Comparison of ENCODE assay signal across 12 mouse cellular contexts in the genomic region with DNA sequence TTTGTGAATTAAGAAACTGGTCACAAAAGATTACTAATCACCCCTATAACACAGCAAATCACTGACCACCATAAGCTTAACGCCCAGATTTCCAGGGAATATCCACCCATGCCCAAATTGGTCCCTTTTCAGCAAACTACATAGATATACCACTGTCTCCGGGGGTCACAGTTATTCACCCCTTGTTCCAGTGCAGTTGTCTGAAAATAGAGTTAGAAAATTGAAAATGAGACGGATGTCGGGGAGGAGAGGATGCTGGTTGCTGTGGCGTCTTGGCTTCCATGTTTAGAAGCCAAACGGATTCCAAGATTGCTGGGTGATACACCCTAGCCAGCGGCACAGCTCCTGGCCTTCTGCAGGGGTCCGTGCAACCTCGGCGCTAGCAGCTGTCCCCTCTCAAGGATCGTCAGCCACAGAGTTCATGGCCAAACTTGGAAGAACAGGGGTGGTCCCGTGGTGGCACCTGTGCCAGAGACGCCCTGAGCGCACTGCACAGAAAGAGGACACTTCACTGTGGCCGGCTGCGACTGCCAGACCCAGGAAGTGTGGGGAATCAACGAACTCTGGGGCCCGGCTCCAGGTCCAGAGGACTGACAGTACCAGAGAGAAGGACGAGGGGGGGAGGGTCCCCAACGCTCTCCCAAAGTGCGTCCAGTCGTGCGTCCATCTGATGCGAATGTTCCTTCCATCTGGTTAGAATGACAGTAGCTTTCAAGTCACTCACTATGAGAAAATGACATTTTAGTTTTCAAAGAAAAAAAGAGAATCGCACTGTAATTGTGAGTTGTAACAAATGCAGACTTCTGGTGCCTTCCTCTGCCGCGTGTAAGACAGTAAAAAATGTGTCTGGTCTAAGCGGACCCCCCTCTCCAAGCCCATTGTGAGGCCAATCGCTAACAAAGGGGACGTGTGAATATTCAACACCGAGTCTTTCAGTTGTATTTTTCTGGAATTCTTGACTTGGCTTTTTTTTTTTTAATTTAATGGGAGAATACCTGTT. TPM values are rescaled to one million over a fixed set of nuclear protein-coding genes. Genes with fewer than 3 reads are reported as not detected.
DNase-seq lines count a peak whose midpoint lies in the region; ATAC-seq lines count a peak whose summit lies in the region.
"Had no signal": no experiment of that assay in that cellular context is flagged by ENCODE, and none has a peak within 500 bp of the region (broad histone marks: within the 10 kb centered on the region; RNA-seq: fewer than 3 reads in every experiment).

No protein-coding gene starts in this region.

- no peak for ATAC-seq in heart, embryonic 13.5 days (ENCODE audit: extremely low read depth, insufficient number of reproducible peaks, low FRiP score, low TSS enrichment)
- no peak for ATAC-seq in forebrain, embryonic 14.5 days
- no peak; the same call in 1 of the 2 replicates for ATAC-seq in hindbrain, embryonic 14.5 days (ENCODE audit: low FRiP score)
- ATAC-seq in neural tube, embryonic 13.5 days (ENCODE audit: low read depth) = no peak

- no peaks in the 10 kb centered on the region for H3K9me3 ChIP-seq in heart, embryonic 13.5 days
- H3K9me3 ChIP-seq in forebrain, embryonic 14.5 days (replicated peaks; ENCODE audit: control insufficient read depth, low read length) = no peaks in the 10 kb centered on the region
- H3K9me3 ChIP-seq in hindbrain, embryonic 14.5 days (ENCODE audit: control insufficient read depth, low read length) = no peaks in the 10 kb centered on the region
- H3K9me3 ChIP-seq in neural tube, embryonic 13.5 days = no peaks in the 10 kb centered on the region

- no peak for DNase-seq in heart, adult 9 months (ENCODE audit: low spot score in 2 of 2)
- no peak for DNase-seq in forebrain, embryonic 14.5 days (ENCODE audit: low spot score)
- DNase-seq in hindbrain, embryonic 14.5 days (ENCODE audit: low spot score) = no peak
- no peak for DNase-seq in adrenal gland, adult 8-10 months
- no peak for DNase-seq in ovary, postnatal 14 days (ENCODE audit: low spot score)
- DNase-seq in gastrocnemius, postnatal 14 days = no peak

- intact Hi-C loops in gastrocnemius, postnatal 14 days (cut with DNase I; ENCODE audit: low total_unique reads) = no loop called here

- H3K4me3 ChIP-seq in heart, embryonic 13.5 days = peak overlapping the region; percentile 36; the same call in 1 of the 2 replicates
- H3K4me3 ChIP-seq in forebrain, embryonic 14.5 days (ENCODE audit: low read depth, low read length) = peak overlapping the region; percentile 23; the same call in 1 of the 2 replicates
- H3K4me3 ChIP-seq in hindbrain, embryonic 14.5 days (replicated peaks; ENCODE audit: low read length) = peak overlapping the region; percentile 30
- peak overlapping the region; percentile 37 for H3K4me3 ChIP-seq in neural tube, embryonic 13.5 days

- WGBS in heart, embryonic 13.5 days = 6% methylated on average over 31 of the region's 31 CpGs
- 3% methylated on average over 31 of the region's 31 CpGs for WGBS in forebrain, embryonic 14.5 days
- WGBS in hindbrain, embryonic 14.5 days = 4% methylated on average over 31 of the region's 31 CpGs
- WGBS in neural tube, embryonic 13.5 days = 3% methylated on average over 31 of the region's 31 CpGs

- peaks cover 18% of the 10 kb centered on the region for H3K4me1 ChIP-seq in heart, embryonic 13.5 days
- 0 out of 2 replicates have a peak, but pooled peaks cover 3% of the 10 kb centered on the region for H3K4me1 ChIP-seq in forebrain, embryonic 14.5 days (ENCODE audit: control insufficient read depth, insufficient read depth, low read length)
- H3K4me1 ChIP-seq in hindbrain, embryonic 14.5 days (replicated peaks; ENCODE audit: control insufficient read depth, insufficient read depth, low read length) = peaks cover 7% of the 10 kb centered on the region; the same call in 1 of the 2 replicates
- peaks cover 26% of the 10 kb centered on the region for H3K4me1 ChIP-seq in neural tube, embryonic 13.5 days (replicated peaks)

- H3K27ac ChIP-seq in heart, embryonic 13.5 days (replicated peaks) = no peak overlapping the region
- H3K27ac ChIP-seq in forebrain, embryonic 14.5 days (ENCODE audit: low read depth, low read length) = no peak overlapping the region
- no peak overlapping the region for H3K27ac ChIP-seq in hindbrain, embryonic 14.5 days
- H3K27ac ChIP-seq in neural tube, embryonic 13.5 days (replicated peaks) = no peak overlapping the region

- peaks cover 95% of the 10 kb centered on the region for H3K27me3 ChIP-seq in heart, embryonic 13.5 days (replicated peaks)
- H3K27me3 ChIP-seq in forebrain, embryonic 14.5 days (replicated peaks; ENCODE audit: control insufficient read depth, insufficient read depth, low read length) = peaks cover 78% of the 10 kb centered on the region
- peaks cover 97% of the 10 kb centered on the region for H3K27me3 ChIP-seq in hindbrain, embryonic 14.5 days (ENCODE audit: control insufficient read depth, insufficient read depth, low read length)
- peaks cover 96% of the 10 kb centered on the region for H3K27me3 ChIP-seq in neural tube, embryonic 13.5 days

- no peak overlapping the region for H3K4me2 ChIP-seq in heart, embryonic 13.5 days
- peak overlapping the region; percentile 38 for H3K4me2 ChIP-seq in forebrain, embryonic 14.5 days (ENCODE audit: low read length)
- H3K4me2 ChIP-seq in hindbrain, embryonic 14.5 days (replicated peaks) = peak overlapping the region; percentile 53
- H3K4me2 ChIP-seq in neural tube, embryonic 13.5 days = peak overlapping the region; percentile 62

- H3K36me3 ChIP-seq in heart, embryonic 13.5 days = no peaks in the 10 kb centered on the region
- H3K36me3 ChIP-seq in forebrain, embryonic 14.5 days (ENCODE audit: control insufficient read depth, insufficient read depth, low read length) = no peaks in the 10 kb centered on the region
- H3K36me3 ChIP-seq in hindbrain, embryonic 14.5 days (replicated peaks; ENCODE audit: control insufficient read depth, insufficient read depth) = no peaks in the 10 kb centered on the region
- H3K36me3 ChIP-seq in neural tube, embryonic 13.5 days = no peaks in the 10 kb centered on the region

- H3K9ac ChIP-seq in heart, embryonic 13.5 days = no peak overlapping the region
- H3K9ac ChIP-seq in forebrain, embryonic 14.5 days (ENCODE audit: low read length) = no peak overlapping the region
- H3K9ac ChIP-seq in hindbrain, embryonic 14.5 days = no peak overlapping the region
- no peak overlapping the region for H3K9ac ChIP-seq in neural tube, embryonic 13.5 days

RNA-seq across cellular contexts. Expression of a gene that starts 15.5 kb away (rescaled TPM):
- not detected in 2 replicates for polyA plus RNA-seq in heart, embryonic 13.5 days (2015; fragmentation: Nextera tagmentation; extraction: Ambion mirVana)
- polyA plus RNA-seq in forebrain, embryonic 14.5 days (2014; fragmentation: Nextera tagmentation; extraction: Ambion mirVana) = 0.37 TPM in 1 of 2 replicates, not detected in the other
- polyA plus RNA-seq in hindbrain, embryonic 14.5 days (2014; fragmentation: Nextera tagmentation; extraction: Ambion mirVana) = 0.51 and 0.77 TPM in 2 replicates
- 0.92 and 1.2 TPM in 2 replicates for polyA plus RNA-seq in neural tube, embryonic 13.5 days (2015; fragmentation: Nextera tagmentation; extraction: Ambion mirVana)
- not detected for total RNA-seq in adrenal gland, adult 8-10 months (2022)
- total RNA-seq in gastrocnemius, postnatal 14 days (2021) = not detected
- total RNA-seq: heart, adult 8-10 months; liver, adult 2 months had no signal
- polyA plus RNA-seq: embryonic facial prominence, embryonic 14.5 days; large intestine, adult 2 months; liver, adult 2 months had no signal

RNA-seq across cellular contexts. Expression of a gene that starts 58.8 kb away (rescaled TPM):
- 35.5 and 41.5 TPM in 2 replicates for polyA plus RNA-seq in heart, embryonic 13.5 days (2015; fragmentation: Nextera tagmentation; extraction: Ambion mirVana)
- polyA plus RNA-seq in forebrain, embryonic 14.5 days (2014; fragmentation: Nextera tagmentation; extraction: Ambion mirVana) = 9.7 and 9.9 TPM in 2 replicates
- polyA plus RNA-seq in hindbrain, embryonic 14.5 days (2014; fragmentation: Nextera tagmentation; extraction: Ambion mirVana) = 9.7 and 9.8 TPM in 2 replicates
- 11.4 and 11.7 TPM in 2 replicates for polyA plus RNA-seq in neural tube, embryonic 13.5 days (2015; fragmentation: Nextera tagmentation; extraction: Ambion mirVana)
- total RNA-seq in adrenal gland, adult 8-10 months (2022) = 10 to 100 TPM; 29.5 to 33.6 (median 30.5) TPM
- total RNA-seq in gastrocnemius, postnatal 14 days (2021) = 10 to 100 TPM in 1 of 2 experiments, 1 to 10 TPM in 1; 8.2 to 10.2 TPM
